7 mouse cellular contexts compared by ENCODE assay signal in the genomic region with DNA sequence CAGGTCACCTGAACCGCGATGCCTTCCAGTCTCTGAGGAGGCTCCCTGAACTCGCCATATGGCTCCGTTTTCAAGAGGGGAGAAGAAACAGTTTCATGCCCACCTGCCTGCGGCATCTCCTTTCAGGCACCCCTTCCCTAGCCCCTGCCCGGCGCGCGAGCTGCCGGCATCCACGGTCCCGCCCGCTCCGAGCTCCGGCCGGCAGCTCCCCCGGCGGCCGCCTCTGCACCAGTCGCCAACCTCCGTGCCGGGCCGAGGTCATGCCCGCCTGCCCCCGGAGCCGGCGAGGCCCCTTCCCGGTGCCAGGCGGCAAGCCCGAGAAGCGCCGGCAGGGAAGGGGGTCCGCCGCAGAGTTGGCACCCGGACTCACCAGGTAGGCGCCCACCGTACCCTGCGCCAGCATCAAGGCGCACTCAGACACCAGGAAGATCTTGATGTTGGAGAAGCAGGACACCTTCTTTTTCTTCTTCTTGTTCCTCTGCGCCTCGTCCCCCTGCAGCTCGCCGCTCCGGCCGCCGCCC. TPM values are rescaled to one million over a fixed set of nuclear protein-coding genes. Genes with fewer than 3 reads are reported as not detected.
DNase-seq lines count a peak whose midpoint lies in the region; ATAC-seq lines count a peak whose summit lies in the region.

No protein-coding gene starts in this region.

- H3K4me1 ChIP-seq in hindbrain, embryonic 13.5 days (replicated peaks): peaks cover 45% of the 10 kb centered on the region

- peak overlapping the region; percentile 80 for H3K4me2 ChIP-seq in hindbrain, embryonic 13.5 days

- peak overlapping the region; percentile 92 for H3K27ac ChIP-seq in hindbrain, embryonic 13.5 days

- ATAC-seq in hindbrain, embryonic 13.5 days (ENCODE audit: low FRiP score): peak; percentile 74

- under 1% methylated on average over 41 of the region's 46 CpGs for WGBS in hindbrain, embryonic 13.5 days

- peak overlapping the region; percentile 87 for H3K9ac ChIP-seq in hindbrain, embryonic 13.5 days

- H3K4me3 ChIP-seq in hindbrain, embryonic 13.5 days: peak overlapping the region; percentile 77

- no peaks in the 10 kb centered on the region for H3K9me3 ChIP-seq in hindbrain, embryonic 13.5 days

- peak; percentile 46 for DNase-seq in T-cell, adult 2 months (ENCODE audit: low spot score)
- peak; percentile 74 for DNase-seq in cerebellum, adult 8-10 months
- DNase-seq in frontal cortex, postnatal 14 days (ENCODE audit: low spot score in 2 of 2): peak; percentile 14 to 37
- peak; percentile 55 to 58 for DNase-seq in layer of hippocampus, postnatal 36 days
- peak; percentile 71 to 79 for DNase-seq in lung, postnatal 4 days
- peak; percentile 69 for DNase-seq in right cerebral cortex, postnatal 25 days

- H3K36me3 ChIP-seq in hindbrain, embryonic 13.5 days: no peaks in the 10 kb centered on the region

- H3K27me3 ChIP-seq in hindbrain, embryonic 13.5 days: peaks cover 25% of the 10 kb centered on the region

RNA-seq across cellular contexts. Expression of a gene that starts 0.5 kb away (rescaled TPM):
- polyA plus RNA-seq in hindbrain, embryonic 13.5 days (2015; fragmentation: Nextera tagmentation; extraction: Ambion mirVana): 18.4 and 18.8 TPM in 2 replicates
- total RNA-seq in layer of hippocampus, postnatal 36 days (2021): 10 to 100 TPM; 56.4 to 64.2 TPM

Comparison
In these comparisons a context has a peak if more than half of its experiments do, and no peak if none do; other contexts are left out.
1. Peak in every context shown above with its lines: DNase-seq, ATAC-seq, H3K4me3 ChIP-seq and H3K27ac ChIP-seq.